Mouse (Mus musculus): Measurements from ENCODE around the gene Eci2. TPM values are rescaled to one million over a fixed set of nuclear protein-coding genes. Genes with fewer than 3 reads are reported as not detected.
A peak's percentile ranks its signal among the peaks of the same experiment; 100 is the strongest.

Eci2 gene
- 119 and 127 TPM in 2 replicates for polyA plus RNA-seq (2015; fragmentation: Nextera tagmentation; extraction: Ambion mirVana)

DNA sequence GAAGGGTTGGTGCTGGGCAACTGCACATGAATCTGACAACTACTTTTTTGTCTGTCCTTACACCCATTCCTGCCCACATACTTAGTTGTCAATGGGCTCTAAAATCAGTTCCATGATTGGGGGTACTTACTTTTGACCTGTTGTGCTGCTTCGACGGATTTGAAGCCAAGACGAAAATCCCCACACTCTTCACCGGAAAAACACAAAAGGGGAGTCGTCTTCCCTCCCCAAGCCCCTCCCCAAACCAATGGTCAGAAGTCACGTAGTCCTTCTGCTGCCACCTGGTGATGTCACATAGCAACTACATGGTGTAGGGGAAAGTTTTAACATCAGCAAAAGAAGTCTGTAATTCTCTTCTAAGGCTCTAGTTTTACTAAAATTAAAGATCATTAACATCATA is at the start of gene Eci2:
Gene Eci2, minus strand, starts transcription at position 218 of the 400 bp plus-strand sequence.
- H3K4me3 ChIP-seq: peak within 1 kb of the TSS; percentile 39
- WGBS: 6% methylated on average over 6 of the region's 6 CpGs
- H3K27ac ChIP-seq (replicated peaks): no peak within 1 kb of the TSS

GRCm38 (mm10) chr13:35074862-35075261 is 48.0 kb upstream of the Eci2 start:
- Histone ChIP-seq H3K4me3 (no peak overlapping the region), H3K36me3 (no peaks in the 10 kb centered on the region), H3K4me2 (no peak overlapping the region), H3K4me1 (no peaks in the 10 kb centered on the region), H3K9ac (no peak overlapping the region), H3K27ac (replicated peaks) (no peak overlapping the region), H3K9me3 (no peaks in the 10 kb centered on the region), H3K27me3 (replicated peaks) (no peaks in the 10 kb centered on the region)
- no peak for ATAC-seq (ENCODE audit: extremely low read depth, insufficient number of reproducible peaks, low FRiP score, low TSS enrichment)
- 40% methylated on average over 1 of the region's 1 CpGs for WGBS

More for the DNA sequence above, at the start of gene Eci2:
- peak within 1 kb of the TSS; percentile 60 for H3K4me2 ChIP-seq
- H3K9me3 ChIP-seq: no peaks in the 10 kb centered on the region
- no peak for ATAC-seq (ENCODE audit: extremely low read depth, insufficient number of reproducible peaks, low FRiP score, low TSS enrichment)
- H3K4me1 ChIP-seq: no peaks in the 10 kb centered on the region
- H3K27me3 ChIP-seq (replicated peaks): no peaks in the 10 kb centered on the region
- 0 out of 2 replicates have a peak within 1 kb of the TSS, but pooled peaks have one; percentile 33 for H3K9ac ChIP-seq
- no peaks in the 10 kb centered on the region for H3K36me3 ChIP-seq

DNA sequence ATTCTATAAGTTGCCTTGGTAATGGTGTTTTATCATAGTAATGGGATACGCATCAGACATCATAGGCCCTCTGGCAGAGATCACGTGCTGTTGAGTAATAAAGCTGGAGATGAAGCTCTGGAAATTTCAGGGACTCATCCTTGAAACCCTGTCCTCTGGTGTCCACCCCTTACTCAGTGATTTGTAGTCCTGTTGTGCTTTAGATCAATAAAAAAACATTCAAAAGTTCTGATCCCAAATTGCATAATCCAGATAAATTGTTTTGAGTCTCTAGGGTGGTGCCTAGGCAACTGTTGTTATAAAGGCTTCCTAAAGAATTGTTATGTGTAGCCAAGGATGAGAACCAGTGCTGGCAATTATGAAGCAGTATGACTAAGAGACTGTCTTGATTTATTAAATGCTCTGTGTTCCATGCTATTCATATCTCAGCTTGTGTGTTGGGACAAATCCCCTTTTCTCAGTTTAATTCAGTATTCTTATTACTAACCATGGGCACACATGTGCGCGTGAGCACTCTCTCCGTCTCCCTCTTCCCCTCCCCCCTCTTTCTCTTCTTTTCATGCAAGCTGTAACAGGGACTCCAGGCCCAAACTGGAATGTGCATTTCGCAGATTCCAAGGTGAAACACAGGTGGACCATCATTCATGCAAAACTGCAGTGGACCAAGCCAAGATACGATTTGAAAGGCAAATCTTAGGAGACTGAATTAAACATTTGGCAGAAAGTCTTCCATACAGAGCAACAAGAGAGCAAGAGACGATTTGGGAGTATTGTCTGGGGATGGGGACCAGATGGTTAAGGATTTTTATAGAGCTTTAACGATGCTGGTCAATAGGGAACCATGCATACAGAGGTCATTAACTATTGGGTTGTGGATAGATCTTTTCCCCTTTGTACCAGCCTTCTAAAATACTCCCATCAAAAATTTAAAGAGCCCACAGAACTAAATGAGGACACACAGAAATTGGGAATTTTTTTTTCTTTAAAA is 43.9 kb upstream of the Eci2 start:
- H3K27ac ChIP-seq (replicated peaks): no peak overlapping the region
- no peaks in the 10 kb centered on the region for H3K36me3 ChIP-seq
- 75% methylated on average over 9 of the region's 9 CpGs for WGBS
- H3K4me3 ChIP-seq: no peak overlapping the region
- no peak overlapping the region for H3K9ac ChIP-seq
- no peaks in the 10 kb centered on the region for H3K4me1 ChIP-seq
- no peak for ATAC-seq (ENCODE audit: extremely low read depth, insufficient number of reproducible peaks, low FRiP score, low TSS enrichment)
- H3K27me3 ChIP-seq (replicated peaks): no peaks in the 10 kb centered on the region
- no peak overlapping the region for H3K4me2 ChIP-seq
- no peaks in the 10 kb centered on the region for H3K9me3 ChIP-seq

DNA sequence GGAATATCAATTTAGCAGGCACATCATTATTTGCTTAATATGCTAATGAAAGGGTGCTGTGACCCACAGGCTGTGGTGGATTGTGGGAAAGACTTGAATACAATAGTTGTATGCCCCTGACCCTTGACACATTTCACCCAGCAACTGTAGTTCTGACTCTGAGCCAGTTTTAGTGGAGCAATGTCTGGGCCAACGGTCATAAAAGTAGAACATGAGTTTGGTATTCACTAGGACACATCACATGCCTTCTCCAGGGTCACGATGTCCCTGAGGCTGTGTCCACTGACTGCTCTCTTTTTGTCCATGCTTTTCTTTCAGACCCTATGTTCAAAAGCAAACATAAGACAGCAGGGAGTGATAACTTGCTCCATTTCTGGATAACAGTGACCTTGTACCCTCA is 40.2 kb upstream of the Eci2 start:
- no peak overlapping the region for H3K4me2 ChIP-seq
- no peak overlapping the region for H3K9ac ChIP-seq
- H3K9me3 ChIP-seq: no peaks in the 10 kb centered on the region
- no peak overlapping the region for H3K4me3 ChIP-seq
- no peaks in the 10 kb centered on the region for H3K36me3 ChIP-seq
- H3K27ac ChIP-seq (replicated peaks): no peak overlapping the region
- ATAC-seq (ENCODE audit: extremely low read depth, insufficient number of reproducible peaks, low FRiP score, low TSS enrichment): no peak
- WGBS: 49% methylated on average over 2 of the region's 2 CpGs
- no peaks in the 10 kb centered on the region for H3K4me1 ChIP-seq
- no peaks in the 10 kb centered on the region for H3K27me3 ChIP-seq (replicated peaks)

DNA sequence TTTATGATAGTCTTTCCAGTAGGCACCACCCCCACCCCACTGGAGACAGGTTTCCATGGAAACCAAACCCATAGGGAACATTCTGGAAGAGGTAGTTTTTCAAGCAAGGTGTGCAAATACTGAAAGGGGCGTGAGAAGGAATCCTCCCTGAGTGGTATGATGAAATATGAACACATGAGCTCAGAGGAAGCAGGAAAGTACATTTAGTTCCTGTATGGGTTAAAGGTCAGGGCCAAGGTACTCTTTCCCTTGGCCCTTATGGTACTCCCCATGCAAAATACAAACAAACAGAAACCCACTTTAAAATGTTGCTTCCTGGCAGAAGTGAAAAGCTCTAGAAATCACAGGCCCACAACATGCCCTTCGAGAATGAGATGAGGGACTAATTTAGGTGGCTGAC is 39.1 kb upstream of the Eci2 start:
- no peak for ATAC-seq (ENCODE audit: extremely low read depth, insufficient number of reproducible peaks, low FRiP score, low TSS enrichment)
- Histone ChIP-seq H3K4me1 (no peaks in the 10 kb centered on the region), H3K27me3 (replicated peaks) (no peaks in the 10 kb centered on the region), H3K27ac (replicated peaks) (no peak overlapping the region), H3K4me2 (no peak overlapping the region), H3K9ac (no peak overlapping the region), H3K4me3 (no peak overlapping the region), H3K9me3 (no peaks in the 10 kb centered on the region), H3K36me3 (no peaks in the 10 kb centered on the region)
- 59% methylated on average over 2 of the region's 2 CpGs for WGBS

DNA sequence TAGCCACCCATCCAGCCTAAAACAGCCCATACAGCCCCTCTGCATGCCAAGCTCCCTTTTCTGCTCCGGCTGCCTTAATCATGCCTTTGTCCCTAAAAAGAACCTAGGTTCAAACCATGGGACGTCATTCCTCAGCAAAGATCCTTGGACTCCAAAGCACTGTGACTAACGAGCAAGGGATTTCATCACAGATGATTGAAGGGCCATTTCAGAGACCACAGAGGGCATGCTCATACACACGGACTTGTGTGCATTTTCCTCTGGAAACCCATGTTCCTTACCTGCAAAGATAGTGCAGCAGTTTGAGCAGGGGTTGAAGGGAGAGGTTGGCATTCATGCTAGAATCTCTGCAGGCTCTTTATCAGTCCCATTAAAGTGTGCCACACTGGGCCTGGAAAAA is 37.5 kb upstream of the Eci2 start:
- H3K9me3 ChIP-seq: no peaks in the 10 kb centered on the region
- no peak for ATAC-seq (ENCODE audit: extremely low read depth, insufficient number of reproducible peaks, low FRiP score, low TSS enrichment)
- no peak overlapping the region for H3K4me2 ChIP-seq
- no peak overlapping the region for H3K27ac ChIP-seq (replicated peaks)
- WGBS: 70% methylated on average over 4 of the region's 4 CpGs
- no peak overlapping the region for H3K9ac ChIP-seq
- H3K4me3 ChIP-seq: no peak overlapping the region
- no peaks in the 10 kb centered on the region for H3K4me1 ChIP-seq
- H3K27me3 ChIP-seq (replicated peaks): no peaks in the 10 kb centered on the region
- no peaks in the 10 kb centered on the region for H3K36me3 ChIP-seq

DNA sequence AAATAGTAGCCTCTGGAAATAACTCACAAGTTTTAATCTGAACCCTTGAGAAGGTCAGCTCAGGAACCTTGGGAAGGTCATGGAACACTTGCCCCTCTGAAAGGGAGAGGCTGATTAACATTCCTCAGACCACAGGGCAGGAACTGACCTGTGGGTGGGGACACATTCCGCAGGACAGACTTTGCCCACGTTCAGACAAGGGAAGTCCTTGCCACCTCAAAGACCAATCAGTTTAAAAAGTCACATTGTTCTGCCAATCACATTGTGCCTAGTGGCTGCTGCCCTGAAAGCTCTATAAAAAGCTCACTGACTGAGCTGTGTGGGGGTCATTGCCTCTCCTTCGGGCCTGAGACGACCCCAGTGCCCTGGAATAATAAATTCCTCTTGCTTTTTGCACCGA is 31.2 kb upstream of the Eci2 start:
- no peak overlapping the region for H3K27ac ChIP-seq (replicated peaks)
- H3K4me2 ChIP-seq: no peak overlapping the region
- no peak overlapping the region for H3K9ac ChIP-seq
- 19% methylated on average over 5 of the region's 5 CpGs for WGBS
- ATAC-seq (ENCODE audit: extremely low read depth, insufficient number of reproducible peaks, low FRiP score, low TSS enrichment): no peak
- H3K4me1 ChIP-seq: peaks cover 10% of the 10 kb centered on the region
- no peaks in the 10 kb centered on the region for H3K36me3 ChIP-seq
- no peak overlapping the region for H3K4me3 ChIP-seq
- no peaks in the 10 kb centered on the region for H3K27me3 ChIP-seq (replicated peaks)
- no peaks in the 10 kb centered on the region for H3K9me3 ChIP-seq

DNA sequence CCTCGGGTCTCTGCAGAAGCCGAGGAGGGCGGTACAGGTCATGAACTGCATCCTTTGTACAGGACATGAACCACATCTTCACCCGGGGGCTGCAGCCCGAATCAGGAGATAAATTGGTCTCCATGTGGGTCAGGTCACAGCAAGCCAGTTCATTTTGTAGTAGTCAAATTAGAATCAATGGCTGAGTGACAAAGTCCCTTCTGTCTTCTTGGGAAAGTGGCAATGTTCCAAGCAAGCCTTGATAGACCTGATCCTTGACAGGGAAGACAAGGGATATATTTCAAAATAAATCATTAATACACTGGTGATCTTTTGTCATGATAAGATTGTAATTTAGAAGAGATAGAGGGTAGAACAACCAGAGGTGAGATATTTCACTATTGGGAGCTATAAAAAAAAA is 9.6 kb upstream of the Eci2 start:
- no peak overlapping the region for H3K4me2 ChIP-seq
- no peaks in the 10 kb centered on the region for H3K4me1 ChIP-seq
- H3K27me3 ChIP-seq (replicated peaks): no peaks in the 10 kb centered on the region
- no peaks in the 10 kb centered on the region for H3K36me3 ChIP-seq
- WGBS: 73% methylated on average over 5 of the region's 5 CpGs
- ATAC-seq (ENCODE audit: extremely low read depth, insufficient number of reproducible peaks, low FRiP score, low TSS enrichment): no peak
- no peak overlapping the region for H3K27ac ChIP-seq (replicated peaks)
- no peak overlapping the region for H3K9ac ChIP-seq
- no peak overlapping the region for H3K4me3 ChIP-seq
- no peaks in the 10 kb centered on the region for H3K9me3 ChIP-seq

- WGBS: 67% methylated on average over 4 of the region's 4 CpGs
- Histone ChIP-seq H3K27me3 (replicated peaks) (no peaks in the 10 kb centered on the region), H3K36me3 (no peaks in the 10 kb centered on the region), H3K9ac (no peak overlapping the region), H3K4me3 (no peak overlapping the region), H3K27ac (replicated peaks) (no peak overlapping the region), H3K4me1 (no peaks in the 10 kb centered on the region), H3K4me2 (no peak overlapping the region), H3K9me3 (no peaks in the 10 kb centered on the region)
- no peak for ATAC-seq (ENCODE audit: extremely low read depth, insufficient number of reproducible peaks, low FRiP score, low TSS enrichment)
Observed at GRCm38 (mm10) chr13:35035731-35036130, 8.8 kb upstream of the Eci2 start.

DNA sequence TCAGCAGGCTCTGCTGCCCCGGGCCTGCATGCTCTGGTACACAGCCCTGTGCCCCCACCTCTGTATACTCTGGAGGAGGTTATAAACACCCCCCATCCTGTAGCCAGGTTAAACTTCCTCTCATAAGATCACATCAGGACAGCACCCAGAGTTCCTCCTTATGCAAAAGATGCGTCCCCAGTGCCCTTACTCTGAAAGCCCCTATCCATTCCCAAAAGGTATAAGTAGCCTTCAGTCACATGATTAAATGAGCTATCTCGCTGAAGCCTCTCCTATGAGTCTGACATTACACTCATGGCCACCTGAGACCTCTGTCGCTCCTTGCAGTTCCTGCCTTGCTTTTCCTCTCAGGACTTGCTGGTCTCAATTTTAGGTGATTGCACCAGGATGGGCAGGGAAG is 6.7 kb upstream of the Eci2 start:
- 71% methylated on average over 4 of the region's 4 CpGs for WGBS
- Histone ChIP-seq H3K9ac (no peak overlapping the region), H3K4me3 (no peak overlapping the region), H3K9me3 (no peaks in the 10 kb centered on the region), H3K4me2 (no peak overlapping the region), H3K36me3 (no peaks in the 10 kb centered on the region), H3K27ac (replicated peaks) (no peak overlapping the region), H3K27me3 (replicated peaks) (no peaks in the 10 kb centered on the region), H3K4me1 (no peaks in the 10 kb centered on the region)
- ATAC-seq (ENCODE audit: extremely low read depth, insufficient number of reproducible peaks, low FRiP score, low TSS enrichment): no peak

GRCm38 (mm10) chr13:35031684-35032082 is 4.8 kb upstream of the Eci2 start:
- Histone ChIP-seq H3K4me2 (no peak overlapping the region), H3K4me1 (no peaks in the 10 kb centered on the region), H3K36me3 (no peaks in the 10 kb centered on the region), H3K4me3 (no peak overlapping the region), H3K9me3 (no peaks in the 10 kb centered on the region), H3K27ac (replicated peaks) (no peak overlapping the region), H3K27me3 (replicated peaks) (no peaks in the 10 kb centered on the region), H3K9ac (no peak overlapping the region)
- 65% methylated on average over 4 of the region's 4 CpGs for WGBS
- ATAC-seq (ENCODE audit: extremely low read depth, insufficient number of reproducible peaks, low FRiP score, low TSS enrichment): no peak

All from heart, embryonic 13.5 days (tissue).